Comparison of ENCODE assay signal across 17 mouse cellular contexts in genomic region chr3:154297499-154297898, GRCm38 (mm10). TPM values are rescaled to one million over a fixed set of nuclear protein-coding genes. Genes with fewer than 3 reads are reported as not detected.
DNase-seq lines count a peak whose midpoint lies in the region; ATAC-seq and TF ChIP-seq lines count a peak whose summit lies in the region.
"Had no signal": no experiment of that assay in that cellular context is flagged by ENCODE, and none has a peak within 500 bp of the region (broad histone marks: within the 10 kb centered on the region; RNA-seq: fewer than 3 reads in every experiment).

No protein-coding gene starts in this region.

- no peak overlapping the region for H3K4me2 ChIP-seq in embryonic facial prominence, embryonic 14.5 days (ENCODE audit: low read depth, low read length)
- H3K4me2 ChIP-seq in midbrain, postnatal 0 days (ENCODE audit: low read depth, low read length, poor library complexity, severe bottlenecking) = no peak overlapping the region
- H3K4me2 ChIP-seq in midbrain, embryonic 15.5 days = no peak overlapping the region
- H3K4me2 ChIP-seq: hindbrain, embryonic 15.5 days; neural tube, embryonic 12.5 days had no signal

- no peaks in the 10 kb centered on the region for H3K4me1 ChIP-seq in embryonic facial prominence, embryonic 14.5 days (ENCODE audit: control insufficient read depth, insufficient read depth, low read length)
- 0 out of 2 replicates have a peak, but pooled peaks cover 7% of the 10 kb centered on the region for H3K4me1 ChIP-seq in embryonic facial prominence, embryonic 10.5 days
- no peaks in the 10 kb centered on the region for H3K4me1 ChIP-seq in midbrain, postnatal 0 days (ENCODE audit: insufficient read depth, low read length)
- H3K4me1 ChIP-seq in midbrain, embryonic 15.5 days = no peaks in the 10 kb centered on the region
- H3K4me1 ChIP-seq: hindbrain, embryonic 15.5 days; midbrain, embryonic 10.5 days; neural tube, embryonic 12.5 days had no signal

- H3K9me3 ChIP-seq in embryonic facial prominence, embryonic 14.5 days (ENCODE audit: control insufficient read depth, low read length) = no peaks in the 10 kb centered on the region
- H3K9me3 ChIP-seq in embryonic facial prominence, embryonic 10.5 days = no peaks in the 10 kb centered on the region
- H3K9me3 ChIP-seq in midbrain, postnatal 0 days (ENCODE audit: low read length) = no peaks in the 10 kb centered on the region
- H3K9me3 ChIP-seq in midbrain, embryonic 15.5 days = no peaks in the 10 kb centered on the region
- H3K9me3 ChIP-seq: hindbrain, embryonic 15.5 days; midbrain, embryonic 10.5 days; neural tube, embryonic 12.5 days had no signal

- no peak overlapping the region for H3K9ac ChIP-seq in embryonic facial prominence, embryonic 14.5 days (ENCODE audit: low read depth, low read length)
- H3K9ac ChIP-seq in midbrain, postnatal 0 days (replicated peaks; ENCODE audit: low read length, poor library complexity, severe bottlenecking) = no peak overlapping the region
- no peak overlapping the region for H3K9ac ChIP-seq in midbrain, embryonic 15.5 days
- H3K9ac ChIP-seq: hindbrain, embryonic 15.5 days; neural tube, embryonic 12.5 days had no signal

- H3K36me3 ChIP-seq in embryonic facial prominence, embryonic 14.5 days (ENCODE audit: control insufficient read depth, insufficient read depth, low read length) = no peaks in the 10 kb centered on the region
- no peaks in the 10 kb centered on the region for H3K36me3 ChIP-seq in embryonic facial prominence, embryonic 10.5 days (replicated peaks)
- no peaks in the 10 kb centered on the region for H3K36me3 ChIP-seq in midbrain, postnatal 0 days (ENCODE audit: insufficient read depth, low read length)
- H3K36me3 ChIP-seq in midbrain, embryonic 15.5 days (replicated peaks) = no peaks in the 10 kb centered on the region
- H3K36me3 ChIP-seq: hindbrain, embryonic 15.5 days; midbrain, embryonic 10.5 days; neural tube, embryonic 12.5 days had no signal

- 49% methylated on average over 6 of the region's 6 CpGs for WGBS in embryonic facial prominence, embryonic 14.5 days
- 69% methylated on average over 6 of the region's 6 CpGs for WGBS in embryonic facial prominence, embryonic 10.5 days
- WGBS in midbrain, postnatal 0 days = 61% methylated on average over 6 of the region's 6 CpGs
- 65% methylated on average over 6 of the region's 6 CpGs for WGBS in midbrain, embryonic 15.5 days

- H3K4me3 ChIP-seq in embryonic facial prominence, embryonic 14.5 days (ENCODE audit: low read depth, low read length) = no peak overlapping the region
- no peak overlapping the region for H3K4me3 ChIP-seq in embryonic facial prominence, embryonic 10.5 days
- H3K4me3 ChIP-seq in midbrain, postnatal 0 days (ENCODE audit: low read depth, low read length) = no peak overlapping the region
- no peak overlapping the region for H3K4me3 ChIP-seq in midbrain, embryonic 15.5 days
- H3K4me3 ChIP-seq: hindbrain, embryonic 15.5 days; midbrain, embryonic 10.5 days; neural tube, embryonic 12.5 days had no signal

- no peak for ATAC-seq in embryonic facial prominence, embryonic 14.5 days (ENCODE audit: low read depth)
- no peak for ATAC-seq in midbrain, postnatal 0 days (ENCODE audit: low FRiP score)
- ATAC-seq in midbrain, embryonic 15.5 days (replicated peaks) = no peak
- ATAC-seq in granulocyte monocyte progenitor cell, adult 5-6 weeks (replicated peaks; ENCODE audit: poor library complexity, severe bottlenecking) = no peak

- no peaks in the 10 kb centered on the region for H3K27me3 ChIP-seq in embryonic facial prominence, embryonic 14.5 days (replicated peaks; ENCODE audit: control insufficient read depth, insufficient read depth, low read length)
- H3K27me3 ChIP-seq in embryonic facial prominence, embryonic 10.5 days (replicated peaks; ENCODE audit: low read depth, poor library complexity, severe bottlenecking) = peaks cover 6% of the 10 kb centered on the region; the same call in 1 of the 2 replicates
- no peaks in the 10 kb centered on the region for H3K27me3 ChIP-seq in midbrain, postnatal 0 days (ENCODE audit: insufficient read depth, low read length)
- H3K27me3 ChIP-seq in midbrain, embryonic 15.5 days (replicated peaks) = no peaks in the 10 kb centered on the region
- H3K27me3 ChIP-seq: hindbrain, embryonic 15.5 days; neural tube, embryonic 12.5 days had no signal

- H3K27ac ChIP-seq in embryonic facial prominence, embryonic 14.5 days (replicated peaks; ENCODE audit: low read depth, low read length) = no peak overlapping the region
- H3K27ac ChIP-seq in embryonic facial prominence, embryonic 10.5 days (replicated peaks) = no peak overlapping the region
- H3K27ac ChIP-seq in midbrain, postnatal 0 days (ENCODE audit: low read depth, low read length) = no peak overlapping the region
- H3K27ac ChIP-seq in midbrain, embryonic 15.5 days = no peak overlapping the region
- H3K27ac ChIP-seq: hindbrain, embryonic 15.5 days; kidney, postnatal 0 days; midbrain, embryonic 10.5 days; neural tube, embryonic 12.5 days had no signal

- no peak for TF ChIP-seq CTCF in midbrain, postnatal 0 days (IDR thresholded peaks at IDR 0.05)

- peak; percentile 56 for DNase-seq in embryonic facial prominence, embryonic 14.5 days (ENCODE audit: low spot score)
- DNase-seq in embryonic facial prominence, embryonic 10.5 days (ENCODE audit: low spot score) = no peak
- peak; percentile 38 for DNase-seq in midbrain, postnatal 0 days (ENCODE audit: low spot score)
- DNase-seq in layer of hippocampus, adult 18-20 months (ENCODE audit: low spot score in 2 of 2) = peak; percentile 26 to 55
- peak; percentile 16 for DNase-seq in lung, postnatal 25 days (ENCODE audit: low spot score)
- DNase-seq in gastrocnemius, adult 8-10 months (ENCODE audit: low spot score in 2 of 2) = no peak
- DNase-seq: cerebellum, adult 11-12 months; thymus, adult 2 months had no signal

RNA-seq across cellular contexts. Expression of gene Lhx8, which starts 33.0 kb away (rescaled TPM):
- polyA plus RNA-seq in embryonic facial prominence, embryonic 14.5 days (2014; fragmentation: Nextera tagmentation; extraction: Ambion mirVana) = 12.0 and 15.1 TPM in 2 replicates
- 59.5 and 63.6 TPM in 2 replicates for polyA plus RNA-seq in embryonic facial prominence, embryonic 10.5 days (2016; fragmentation: Nextera tagmentation; extraction: Ambion mirVana)
- 0.49 TPM in 1 of 2 replicates, not detected in the other for total RNA-seq in midbrain, postnatal 0 days (2014; rRNA removed)
- polyA plus RNA-seq in midbrain, postnatal 0 days (2015; fragmentation: Nextera tagmentation; extraction: Ambion mirVana) = 0.58 and 1.0 TPM in 2 replicates
- polyA plus RNA-seq in midbrain, embryonic 15.5 days (2015; fragmentation: Nextera tagmentation; extraction: Ambion mirVana) = 1.9 and 4.4 TPM in 2 replicates
- total RNA-seq in layer of hippocampus, adult 18-20 months (2021) = under 1 TPM in 1 of 2 experiments, not detected in 1; 0.33 TPM
- not detected in 2 replicates for total RNA-seq in granulocyte monocyte progenitor cell, adult 5-6 weeks (2014; fragmentation: Nextera tagmentation)
- total RNA-seq in granulocyte monocyte progenitor cell, adult 5-6 weeks (2017) = not detected in 2 replicates
- under 1 TPM in 1 of 4 experiments, not detected in 3; 0.25 TPM for total RNA-seq in gastrocnemius, adult 8-10 months (2022)
- total RNA-seq: heart, adult 8-10 months had no signal
- polyA plus RNA-seq: C2C12; kidney, postnatal 0 days; small intestine, adult 2 months had no signal

Comparison
In these comparisons a context has a peak if more than half of its experiments do, and no peak if none do; other contexts are left out.
1. DNase-seq: peak in embryonic facial prominence, embryonic 14.5 days (single experiment), midbrain, postnatal 0 days (single experiment), layer of hippocampus, adult 18-20 months (2 of 2) and lung, postnatal 25 days (single experiment); none in embryonic facial prominence, embryonic 10.5 days (single experiment) and gastrocnemius, adult 8-10 months (0 of 2).